Mouse (Mus musculus) urinary bladder, postnatal 25 days (tissue): ENCODE data around the gene Krt28.

Experiments used
- DNase-seq: peaks from one replicate; pipeline ENCODE4 v3.0.0; 2022; ENCODE audit warnings: low spot score

The Krt28 gene

GRCm38 (mm10) chr11:99366791-99367190 lies 7.9 kb downstream of the Krt28 start:
- DNase-seq, result no peak

- peak; percentile 17 for DNase-seq
Measured at GRCm38 (mm10) chr11:99364412-99364811, 10.3 kb downstream of the Krt28 start.

DNA sequence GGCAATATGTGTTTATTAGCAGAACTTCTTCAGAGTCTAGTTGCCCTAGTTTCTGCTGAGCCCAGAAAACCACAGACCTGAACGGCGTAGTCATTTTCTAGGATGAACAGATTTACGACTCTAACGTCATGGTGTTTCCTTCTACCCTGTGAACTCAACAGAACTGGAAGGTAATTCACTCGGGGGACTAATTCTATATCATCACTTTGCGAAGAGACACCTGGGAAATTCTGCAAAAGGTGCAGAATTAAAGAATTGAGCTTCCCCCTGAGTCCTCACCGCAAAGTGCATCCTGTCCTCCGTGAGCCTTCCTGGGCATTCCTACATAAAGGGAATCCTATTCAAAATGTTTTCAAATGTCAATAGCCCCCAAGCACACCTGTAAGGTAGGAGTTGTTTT lies 13.3 kb downstream of the Krt28 start:
- no peak for DNase-seq

DNA sequence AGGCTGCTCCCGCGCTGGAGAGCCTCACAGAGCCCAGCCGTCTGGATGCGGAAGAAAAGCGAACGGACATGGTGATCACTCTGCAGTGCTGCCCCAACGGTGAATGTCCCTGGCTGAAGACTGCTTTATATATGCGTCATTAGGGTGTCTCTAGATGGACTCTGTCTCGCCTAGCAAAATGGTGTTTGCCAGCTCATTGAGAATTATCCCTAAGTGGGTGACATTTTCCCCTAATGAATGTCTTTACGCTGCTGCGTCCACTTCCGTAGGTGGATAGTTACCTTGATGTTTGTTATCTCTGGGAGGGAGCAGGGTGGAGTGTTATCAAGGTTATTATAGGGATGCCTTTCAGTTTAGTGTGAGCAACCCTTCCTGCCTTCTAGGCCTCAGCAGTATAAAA lies 23.7 kb downstream of the Krt28 start, which contains the start of gene Krt27:
Gene Krt27 (minus strand): TSS at position 101 of the 400 bp plus-strand sequence.
- DNase-seq, result no peak

- no peak for DNase-seq
Measured at GRCm38 (mm10) chr11:99339299-99339847, 35.3 kb downstream of the Krt28 start.

DNA sequence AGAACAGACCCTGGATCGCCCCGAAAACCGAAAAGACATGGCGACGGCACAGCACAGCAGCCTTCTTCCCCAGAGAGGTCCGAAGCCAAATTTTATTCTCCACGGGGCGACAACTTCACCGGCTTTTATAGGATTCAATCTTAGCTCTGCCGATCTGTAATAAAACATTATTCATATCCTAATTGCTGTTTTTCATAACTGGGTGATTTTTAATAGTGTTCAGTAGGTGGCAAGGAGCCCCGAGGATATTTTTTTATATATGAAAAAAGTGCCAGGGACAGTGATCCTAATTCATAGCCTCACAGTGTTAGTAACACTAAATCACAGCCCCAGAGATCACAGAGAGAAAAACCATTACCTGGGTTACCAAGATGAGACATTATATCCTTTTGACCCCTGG lies 36.8 kb downstream of the Krt28 start, which contains the start of gene Krt26:
Gene Krt26 (minus strand): TSS at position 101 of the 400 bp plus-strand sequence.
- no peak for DNase-seq

- DNase-seq, result no peak
Measured at GRCm38 (mm10) chr11:99333426-99333825, 41.3 kb downstream of the Krt28 start.

DNA sequence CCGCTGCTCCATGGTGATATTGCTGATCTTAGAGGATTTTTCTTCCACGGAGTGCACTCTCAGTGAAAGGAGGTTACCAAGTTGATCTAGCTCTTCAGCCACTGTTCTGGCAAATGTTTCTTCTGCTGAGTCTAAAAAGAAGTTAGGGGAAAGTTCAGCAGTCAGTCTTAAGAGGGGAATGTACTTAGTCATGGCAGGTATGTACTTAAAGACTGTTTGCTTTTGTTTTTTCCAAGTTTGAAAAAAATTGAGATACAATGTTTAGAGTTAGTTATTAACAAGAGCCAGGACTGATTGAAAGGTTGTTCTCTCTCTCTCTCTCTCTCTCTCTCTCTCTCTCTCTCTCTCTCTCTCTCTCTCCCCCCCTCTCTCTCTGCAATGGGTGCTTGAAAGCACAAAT lies 45.0 kb downstream of the Krt28 start:
- no peak for DNase-seq

- no peak for DNase-seq
Measured at GRCm38 (mm10) chr11:99322851-99323250, 51.9 kb downstream of the Krt28 start, which contains the start of gene Krt25. TSS of gene Krt25 (minus strand) at chr11:99322951.

GRCm38 (mm10) chr11:99321094-99321493 lies 53.6 kb downstream of the Krt28 start:
- DNase-seq, result no peak

DNA sequence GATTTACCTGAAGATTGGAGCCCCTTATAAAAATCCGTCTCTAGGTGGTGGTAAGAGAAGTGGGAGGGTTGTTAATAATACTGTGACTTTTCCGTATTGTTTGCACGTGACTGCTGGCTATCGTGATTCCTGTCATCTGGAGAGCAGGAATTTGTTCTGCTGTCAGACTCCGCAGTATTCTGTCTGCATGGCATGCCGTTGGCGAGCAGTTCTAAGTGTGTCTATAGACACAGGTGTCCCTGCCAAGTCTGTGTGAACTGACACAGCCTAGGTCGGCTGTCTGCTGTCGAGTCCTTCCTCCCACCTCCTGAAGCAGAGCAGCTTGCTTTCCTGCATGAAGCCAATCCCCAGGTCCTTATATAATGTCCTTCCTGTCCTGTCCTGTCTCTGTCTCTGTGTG lies 55.6 kb downstream of the Krt28 start:
- no peak for DNase-seq

DNA sequence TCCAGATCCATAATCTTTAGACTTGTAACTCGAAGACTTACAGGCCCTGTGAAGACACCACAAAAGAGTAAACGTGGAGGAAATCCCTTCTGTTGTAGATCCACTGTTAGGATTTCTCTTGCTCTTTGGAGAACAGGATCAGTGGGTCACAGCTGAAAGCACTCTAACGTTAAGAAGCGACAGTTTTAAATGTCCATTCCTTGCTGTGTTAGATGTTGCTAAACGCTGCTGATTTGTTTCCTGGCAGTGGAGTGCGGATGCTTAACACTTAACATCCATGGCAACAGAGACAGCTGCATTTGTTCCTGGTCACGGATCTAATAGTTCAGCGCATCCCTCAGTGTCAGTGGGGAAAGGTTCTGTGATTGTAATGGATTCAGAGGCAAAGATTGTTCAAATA lies 58.2 kb downstream of the Krt28 start:
- DNase-seq, result no peak
